ENCODE assay signal across 12 mouse cellular contexts in the genomic region with DNA sequence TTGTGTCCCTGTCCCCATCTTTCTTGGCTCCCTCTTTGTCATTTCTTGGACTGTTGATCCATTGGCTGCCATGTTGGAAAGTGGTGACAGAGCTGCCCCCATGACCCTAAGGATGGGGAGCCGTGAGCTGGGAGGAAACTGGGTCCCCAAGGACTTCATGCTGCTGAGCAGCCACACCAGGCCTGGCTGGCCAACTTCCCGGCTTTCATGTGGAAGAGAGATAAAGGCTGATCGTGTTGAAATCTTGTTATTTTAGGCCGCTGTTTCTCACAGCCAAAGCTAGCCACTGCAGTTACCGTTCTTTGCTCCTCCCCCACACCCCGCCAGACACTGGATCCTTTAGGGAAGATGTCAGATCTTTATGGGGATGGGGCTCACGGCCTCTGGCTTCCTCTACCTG.
DNase-seq lines count a peak whose midpoint lies in the region; ATAC-seq and TF ChIP-seq lines count a peak whose summit lies in the region.
"Had no signal": no experiment of that assay in that cellular context is flagged by ENCODE, and none has a peak within 500 bp of the region (broad histone marks: within the 10 kb centered on the region; RNA-seq: fewer than 3 reads in every experiment).

No protein-coding gene starts in this region.

- TF ChIP-seq CTCF in ES-Bruce4 (IDR thresholded peaks at IDR 0.05; ENCODE audit: low read depth, low read length), result no peak
- no peak for TF ChIP-seq CTCF in heart, adult 2 months (IDR thresholded peaks at IDR 0.05)

- H3K9me3 ChIP-seq in ES-Bruce4 (replicated peaks; ENCODE audit: control insufficient read depth, insufficient read depth, low read length, poor library complexity, severe bottlenecking), result peaks cover 3% of the 10 kb centered on the region; the same call in 1 of the 2 replicates
- no peaks in the 10 kb centered on the region for H3K9me3 ChIP-seq in forebrain, embryonic 15.5 days
- H3K9me3 ChIP-seq: midbrain, embryonic 15.5 days had no signal

- 0 out of 2 replicates have a peak overlapping the region, but pooled peaks have one; percentile 0 for H3K4me3 ChIP-seq in ES-Bruce4 (ENCODE audit: low read depth, low read length)
- no peak overlapping the region for H3K4me3 ChIP-seq in heart, adult 2 months
- no peak overlapping the region for H3K4me3 ChIP-seq in forebrain, embryonic 15.5 days
- H3K4me3 ChIP-seq: midbrain, embryonic 15.5 days had no signal

- H3K27me3 ChIP-seq in ES-Bruce4 (ENCODE audit: control insufficient read depth, insufficient read depth, low read length, poor library complexity, severe bottlenecking), result no peaks in the 10 kb centered on the region
- H3K27me3 ChIP-seq in heart, adult 2 months (ENCODE audit: control insufficient read depth, insufficient read depth, low read length), result no peaks in the 10 kb centered on the region; the same call in 1 of the 2 replicates
- no peaks in the 10 kb centered on the region for H3K27me3 ChIP-seq in forebrain, embryonic 15.5 days
- H3K27me3 ChIP-seq: midbrain, embryonic 15.5 days had no signal

- WGBS in heart, adult 2 months, result 14% methylated on average over 7 of the region's 7 CpGs
- 92% methylated on average over 7 of the region's 7 CpGs for WGBS in forebrain, embryonic 15.5 days

- no peaks in the 10 kb centered on the region for H3K79me2 ChIP-seq in heart, adult 2 months (replicated peaks; ENCODE audit: control insufficient read depth, insufficient read depth, low read length)

- H3K4me1 ChIP-seq in ES-Bruce4 (ENCODE audit: control insufficient read depth, insufficient read depth, low read length), result no peaks in the 10 kb centered on the region
- H3K4me1 ChIP-seq in heart, adult 2 months (ENCODE audit: control insufficient read depth, insufficient read depth, low read length), result peaks cover 2% of the 10 kb centered on the region
- no peaks in the 10 kb centered on the region for H3K4me1 ChIP-seq in forebrain, embryonic 15.5 days

- H3K9ac ChIP-seq in ES-Bruce4 (ENCODE audit: low read depth, poor library complexity, severe bottlenecking), result no peak overlapping the region
- no peak overlapping the region for H3K9ac ChIP-seq in heart, adult 2 months (ENCODE audit: low read depth, low read length)
- H3K9ac ChIP-seq in forebrain, embryonic 15.5 days (replicated peaks), result no peak overlapping the region
- H3K9ac ChIP-seq: liver, embryonic 14.5 days; midbrain, embryonic 15.5 days had no signal

- H3K36me3 ChIP-seq in ES-Bruce4 (ENCODE audit: control insufficient read depth, insufficient read depth, low read length, poor library complexity, severe bottlenecking), result no peaks in the 10 kb centered on the region
- H3K36me3 ChIP-seq in heart, adult 2 months (ENCODE audit: control insufficient read depth, insufficient read depth, low read length), result no peaks in the 10 kb centered on the region
- H3K36me3 ChIP-seq in forebrain, embryonic 15.5 days, result no peaks in the 10 kb centered on the region
- H3K36me3 ChIP-seq: midbrain, embryonic 15.5 days had no signal

- no peak overlapping the region for H3K27ac ChIP-seq in ES-Bruce4 (ENCODE audit: insufficient read depth, low read length)
- no peak overlapping the region for H3K27ac ChIP-seq in heart, adult 2 months
- no peak overlapping the region for H3K27ac ChIP-seq in forebrain, embryonic 15.5 days (replicated peaks)
- H3K27ac ChIP-seq: liver, embryonic 14.5 days; midbrain, embryonic 15.5 days had no signal

- ATAC-seq in forebrain, embryonic 15.5 days (replicated peaks), result no peak
- ATAC-seq: intestine, embryonic 16.5 days; midbrain, embryonic 15.5 days had no signal

- intact Hi-C loops in gastrocnemius, postnatal 14 days (cut with DNase I; ENCODE audit: low total_unique reads), result no loop called here
- intact Hi-C loops in heart, adult 2 months (cut with DNase I), result no loop called here
- intact Hi-C loops in heart, postnatal 25 days (cut with DNase I), result no loop called here

- DNase-seq in gastrocnemius, postnatal 14 days, result peak; percentile 20
- no peak for DNase-seq in gastrocnemius, postnatal 4 days (ENCODE audit: low spot score in 2 of 2)
- peak; percentile 55 to 73 for DNase-seq in heart, adult 2 months
- DNase-seq in heart, postnatal 25 days (ENCODE audit: low spot score), result peak; percentile 60
- DNase-seq in thymus, postnatal 4 days, result no peak
- DNase-seq in T-cell, adult 2 months (ENCODE audit: low spot score), result no peak
- DNase-seq: cerebellum, adult 8-10 months had no signal

- no peak for TF ChIP-seq EP300 in ES-Bruce4 (IDR thresholded peaks at IDR 0.05; ENCODE audit: insufficient read depth, low read depth, low read length)
- no peak for TF ChIP-seq EP300 in heart, adult 2 months (IDR thresholded peaks at IDR 0.05; ENCODE audit: insufficient read depth, low read depth, low read length)

- TF ChIP-seq POLR2A in ES-Bruce4 (IDR thresholded peaks at IDR 0.05; ENCODE audit: insufficient read depth, low read length), result no peak
- TF ChIP-seq POLR2A in heart, adult 2 months (IDR thresholded peaks at IDR 0.05; ENCODE audit: insufficient read depth, low read depth, low read length), result no peak

- H3K4me2 ChIP-seq in forebrain, embryonic 15.5 days (replicated peaks), result no peak overlapping the region
- H3K4me2 ChIP-seq: midbrain, embryonic 15.5 days had no signal

Comparison
In these comparisons a context has a peak if more than half of its experiments do, and no peak if none do; other contexts are left out.
1. DNase-seq: peak in gastrocnemius, postnatal 14 days (single experiment), heart, adult 2 months (2 of 2) and heart, postnatal 25 days (single experiment); none in gastrocnemius, postnatal 4 days (0 of 2), thymus, postnatal 4 days (single experiment) and T-cell, adult 2 months (single experiment).